Mouse (Mus musculus): ENCODE results near the gene Gm19345. TPM values are rescaled to one million over a fixed set of nuclear protein-coding genes. Genes with fewer than 3 reads are reported as not detected.

Gm19345 gene
- polyA plus RNA-seq, 1 experiment, result not detected

- Histone ChIP-seq H3K4me1 (ENCODE audit: control insufficient read depth, insufficient read depth, insufficient read length, low read length) (0 out of 2 replicates have a peak, but pooled peaks cover 3% of the 10 kb centered on the region), H3K4me3 (ENCODE audit: insufficient read depth, low read depth, low read length) (no peak overlapping the region)
Observed at GRCm38 (mm10) chr7:19875948-19876682, 24.3 kb downstream of the Gm19345 start.

DNA sequence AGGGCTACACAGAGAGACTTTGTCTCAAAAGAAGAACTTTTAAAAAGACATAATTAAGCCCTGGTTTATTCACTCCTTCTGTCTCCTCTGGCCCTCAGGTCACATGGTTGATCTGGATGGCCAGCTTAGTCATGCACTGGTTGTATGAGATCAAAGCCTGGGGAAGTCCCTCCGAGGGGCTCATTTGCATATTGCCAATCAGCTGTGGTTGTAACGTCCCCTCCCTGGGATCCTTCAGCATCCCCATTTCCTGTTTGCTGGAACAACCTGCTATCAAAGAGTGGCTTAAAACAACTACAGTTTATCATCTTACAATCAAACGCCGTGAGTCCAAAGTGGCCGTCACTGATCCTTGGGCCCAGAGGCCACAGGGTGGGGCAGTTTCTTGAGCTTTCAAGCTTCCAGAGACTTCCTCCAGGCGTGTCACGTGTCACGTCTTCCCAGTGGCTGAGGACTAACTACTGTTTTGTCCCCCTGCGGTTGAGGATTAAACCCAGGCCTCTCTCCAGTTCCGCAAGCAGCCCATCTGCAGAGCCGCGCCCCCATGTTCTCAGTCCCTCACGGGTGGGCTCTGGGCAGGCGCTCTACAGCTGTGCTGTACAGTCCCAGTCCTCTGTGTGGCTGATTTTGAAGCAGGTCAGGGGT is 25.1 kb downstream of the Gm19345 start:
- Histone ChIP-seq H3K27ac (replicated peaks; ENCODE audit: low read depth, low read length) (peak overlapping the region; percentile 70), H3K4me3 (ENCODE audit: insufficient read depth, low read depth, low read length) (no peak overlapping the region), H3K4me1 (ENCODE audit: control insufficient read depth, insufficient read depth, insufficient read length, low read length) (no peaks in the 10 kb centered on the region)

More at GRCm38 (mm10) chr7:19875948-19876682, 24.3 kb downstream of the Gm19345 start:
- H3K27ac ChIP-seq (replicated peaks; ENCODE audit: low read depth, low read length), result no peak overlapping the region

- H3K4me3 ChIP-seq (ENCODE audit: insufficient read depth, low read depth, low read length), result no peak overlapping the region
Observed at GRCm38 (mm10) chr7:19880754-19881153, 29.0 kb downstream of the Gm19345 start.

DNA sequence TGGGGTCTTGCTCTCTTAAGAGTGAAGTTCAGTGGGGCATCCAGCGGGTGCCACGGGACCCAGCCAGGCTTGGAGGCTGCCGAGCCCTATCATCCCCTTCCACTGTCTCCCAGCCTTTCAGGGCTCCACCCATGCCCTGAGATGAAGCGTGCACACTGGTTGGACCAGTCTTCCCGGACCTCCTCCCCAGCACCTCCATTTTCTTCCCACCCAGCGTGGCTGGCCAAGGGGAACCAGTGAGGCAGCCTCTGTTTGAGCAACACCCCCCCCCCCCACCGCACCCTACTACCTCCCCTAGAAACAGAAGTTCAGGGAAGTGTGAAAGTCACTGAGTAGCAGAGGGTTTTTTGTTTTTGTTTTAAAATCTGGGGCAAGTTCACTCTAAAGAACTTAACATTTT is 36.0 kb downstream of the Gm19345 start, which contains the start of gene Ceacam19:
Gene Ceacam19 (minus strand): TSS at position 117 of the 400 bp plus-strand sequence.
- H3K27ac ChIP-seq (replicated peaks; ENCODE audit: low read depth, low read length), result no peak within 1 kb of the TSS
- no peaks in the 10 kb centered on the region for H3K4me1 ChIP-seq (ENCODE audit: control insufficient read depth, insufficient read depth, insufficient read length, low read length)

More at GRCm38 (mm10) chr7:19880754-19881153, 29.0 kb downstream of the Gm19345 start:
- Histone ChIP-seq H3K27ac (replicated peaks; ENCODE audit: low read depth, low read length) (no peak overlapping the region), H3K4me1 (ENCODE audit: control insufficient read depth, insufficient read depth, insufficient read length, low read length) (no peaks in the 10 kb centered on the region)

GRCm38 (mm10) chr7:19889881-19890280 is 38.1 kb downstream of the Gm19345 start:
- H3K27ac ChIP-seq (replicated peaks; ENCODE audit: low read depth, low read length), result no peak overlapping the region
- no peak overlapping the region for H3K4me3 ChIP-seq (ENCODE audit: insufficient read depth, low read depth, low read length)
- no peaks in the 10 kb centered on the region for H3K4me1 ChIP-seq (ENCODE audit: control insufficient read depth, insufficient read depth, insufficient read length, low read length)

More for the DNA sequence above, 36.0 kb downstream of the Gm19345 start, which contains the start of gene Ceacam19:
- no peak within 1 kb of the TSS for H3K4me3 ChIP-seq (ENCODE audit: insufficient read depth, low read depth, low read length)

Other genes with a start within 250 kb of the Gm19345 start
- gene Clasrp, start 247.5 kb upstream of the Gm19345 start, polyA plus RNA-seq (2012; ENCODE audit: insufficient read depth, insufficient read length, missing spikeins), result 9.6 and 17.9 TPM in 2 replicates
- gene Relb, start 222.6 kb upstream of the Gm19345 start, polyA plus RNA-seq (2012; ENCODE audit: insufficient read depth, insufficient read length, missing spikeins), result 7.1 and 10.5 TPM in 2 replicates
- gene Clptm1, start 187.0 kb upstream of the Gm19345 start, polyA plus RNA-seq (2012; ENCODE audit: insufficient read depth, insufficient read length, missing spikeins), result 72.2 and 77.2 TPM in 2 replicates
- gene Apoc2, start 174.1 kb upstream of the Gm19345 start, polyA plus RNA-seq (2012; ENCODE audit: insufficient read depth, insufficient read length, missing spikeins), result 1.7 TPM in 1 of 2 replicates, not detected in the other
- not detected in 2 replicates for gene Gm44805, start 170.6 kb upstream of the Gm19345 start, polyA plus RNA-seq (2012; ENCODE audit: insufficient read depth, insufficient read length, missing spikeins)
- not detected in 2 replicates for gene Apoc4, start 170.5 kb upstream of the Gm19345 start, polyA plus RNA-seq (2012; ENCODE audit: insufficient read depth, insufficient read length, missing spikeins)
- 1,406 and 1,867 TPM in 2 replicates for gene Apoc1, start 159.3 kb upstream of the Gm19345 start, polyA plus RNA-seq (2012; ENCODE audit: insufficient read depth, insufficient read length, missing spikeins)
- gene Apoe, start 152.8 kb upstream of the Gm19345 start, polyA plus RNA-seq (2012; ENCODE audit: insufficient read depth, insufficient read length, missing spikeins), result 777 and 1,675 TPM in 2 replicates
- gene Tomm40, start 136.6 kb upstream of the Gm19345 start, polyA plus RNA-seq (2012; ENCODE audit: insufficient read depth, insufficient read length, missing spikeins), result 64.2 and 86.3 TPM in 2 replicates
- 36.0 and 38.3 TPM in 2 replicates for gene Nectin2, start 101.5 kb upstream of the Gm19345 start, polyA plus RNA-seq (2012; ENCODE audit: insufficient read depth, insufficient read length, missing spikeins)
- gene Bcam, start 81.0 kb upstream of the Gm19345 start, polyA plus RNA-seq (2012; ENCODE audit: insufficient read depth, insufficient read length, missing spikeins), result 7.6 and 20.8 TPM in 2 replicates
- 1.6 TPM in 1 of 2 replicates, not detected in the other for gene Cblc, start 55.2 kb upstream of the Gm19345 start, polyA plus RNA-seq (2012; ENCODE audit: insufficient read depth, insufficient read length, missing spikeins)
- gene Bcl3, start 29.2 kb upstream of the Gm19345 start, polyA plus RNA-seq (2012; ENCODE audit: insufficient read depth, insufficient read length, missing spikeins), result 14.7 and 24.3 TPM in 2 replicates
- gene Ceacam16, start 9.3 kb downstream of the Gm19345 start, polyA plus RNA-seq (2012; ENCODE audit: insufficient read depth, insufficient read length, missing spikeins), result not detected in 2 replicates
- not detected in 2 replicates for gene Ceacam19, start 36.0 kb downstream of the Gm19345 start, polyA plus RNA-seq (2012; ENCODE audit: insufficient read depth, insufficient read length, missing spikeins)
- gene Pvr, start 69.2 kb downstream of the Gm19345 start, polyA plus RNA-seq (2012; ENCODE audit: insufficient read depth, insufficient read length, missing spikeins), result 7.3 and 9.2 TPM in 2 replicates
- not detected in 2 replicates for gene Igsf23, start 98.8 kb downstream of the Gm19345 start, polyA plus RNA-seq (2012; ENCODE audit: insufficient read depth, insufficient read length, missing spikeins)
- gene Ceacam20, start 113.4 kb downstream of the Gm19345 start, polyA plus RNA-seq (2012; ENCODE audit: insufficient read depth, insufficient read length, missing spikeins), result not detected in 2 replicates
- gene Nlrp9b, start 139.5 kb downstream of the Gm19345 start, polyA plus RNA-seq (2012; ENCODE audit: insufficient read depth, insufficient read length, missing spikeins), result not detected in 2 replicates
- not detected in 2 replicates for gene Vmn1r91, start 247.7 kb downstream of the Gm19345 start, polyA plus RNA-seq (2012; ENCODE audit: insufficient read depth, insufficient read length, missing spikeins)

Data from brown adipose tissue, adult 24 weeks (tissue).